Mouse (Mus musculus) forebrain, embryonic 10.5 days (tissue): Measurements from ENCODE around the gene Snhg11. TPM values are rescaled to one million over a fixed set of nuclear protein-coding genes. Genes with fewer than 3 reads are reported as not detected.

Experiments used
- DNase-seq: peaks from one replicate; pipeline ENCODE4 v3.0.0-alpha.2; 2017; ENCODE audit warnings: low spot score; ENCODE audit errors: extremely low spot score
- H3K27ac ChIP-seq: fragments of 300-500 bp; sonication (generic); 2 replicates; pipeline ENCODE4 v1.5.1; 2016; ENCODE audit warnings: mild to moderate bottlenecking
- H3K27me3 ChIP-seq: fragments of 300-500 bp; sonication (generic); 2 replicates; pipeline ENCODE4 v1.6.1; 2016; ENCODE audit warnings: mild to moderate bottlenecking; ENCODE audit not compliant: poor library complexity, severe bottlenecking
- H3K36me3 ChIP-seq: fragments of 300-500 bp; sonication (generic); replicated peaks from 2 replicates; pipeline ENCODE4 v1.6.1; 2016; ENCODE audit warnings: mild to moderate bottlenecking, moderate library complexity
- H3K4me1 ChIP-seq: fragments of 300-500 bp; sonication (generic); 2 replicates; pipeline ENCODE4 v1.6.1; 2016
- H3K4me3 ChIP-seq: fragments of 300-500 bp; sonication (generic); 2 replicates; pipeline ENCODE4 v1.5.1; 2016; ENCODE audit warnings: mild to moderate bottlenecking, moderate library complexity
- H3K9me3 ChIP-seq: fragments of 300-500 bp; sonication (generic); 2 replicates; pipeline ENCODE4 v1.6.1; 2016; ENCODE audit warnings: mild to moderate bottlenecking, moderate library complexity
- WGBS: fragments of 180-500 bp; shearing (Covaris S2); methylation state at CpG from one replicate; pipeline ENCODE4 v1.1.7; 2016; 5-methylcytosine and 5-hydroxymethylcytosine counted together
- polyA plus RNA-seq: library from polyadenylated mRNA; unstranded; fragments of >200 nt; fragmentation: Nextera tagmentation; extraction: Ambion mirVana; gene quantifications from 2 replicates; pipeline ENCODE4 v1.2.1, GENCODE M21; 2016

Snhg11 gene
- polyA plus RNA-seq, 1 experiment from 2014 or later = 16.2 TPM

DNA sequence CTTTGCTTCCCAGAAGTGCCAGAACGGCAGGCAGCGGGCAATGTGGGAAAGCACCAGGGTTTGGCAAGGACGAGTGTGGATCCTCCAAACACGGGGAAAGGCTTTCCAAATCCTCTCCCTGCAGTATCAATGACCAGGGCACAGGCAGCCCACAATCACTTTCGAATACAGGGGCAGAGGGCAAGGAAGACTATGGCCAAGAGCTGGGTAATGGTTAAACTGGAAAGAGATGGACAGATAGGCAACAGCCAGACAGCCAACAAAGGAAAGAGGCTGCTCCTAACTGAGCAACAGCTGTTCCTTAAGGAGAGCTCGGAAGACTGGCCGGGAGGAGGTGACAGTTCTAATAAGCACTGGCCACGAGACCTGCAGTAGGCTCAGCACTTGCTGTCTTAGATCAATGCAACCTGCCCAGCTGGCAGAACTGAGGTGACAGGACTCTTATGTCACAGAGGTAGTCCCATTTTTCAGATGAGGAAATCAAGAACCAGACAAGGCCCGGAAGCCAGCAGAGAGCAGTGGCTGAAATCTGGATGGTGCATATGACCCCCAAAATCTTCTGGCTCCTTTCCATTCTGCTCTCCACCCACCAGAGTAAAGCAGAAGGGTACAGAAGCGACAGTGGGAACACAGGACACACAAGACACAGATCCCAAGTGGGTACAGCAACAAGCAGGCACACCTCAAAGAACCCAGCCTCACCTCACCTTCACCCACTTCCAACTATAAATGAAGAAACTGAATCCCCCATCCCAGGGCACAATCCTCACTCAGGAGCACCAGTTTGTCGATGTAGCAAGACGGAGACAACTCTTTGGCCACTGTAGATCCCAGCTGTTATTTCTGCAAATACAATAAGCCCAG, 15.4 kb upstream of the Snhg11 start:
- Histone ChIP-seq H3K4me3 (peak overlapping the region; percentile 88), H3K4me1 (peaks cover 26% of the 10 kb centered on the region), H3K27me3 (no peaks in the 10 kb centered on the region), H3K9me3 (no peaks in the 10 kb centered on the region), H3K36me3 (peaks cover 56% of the 10 kb centered on the region), H3K27ac (peak overlapping the region; percentile 95)
- DNase-seq = no peak
- 75% methylated on average over 12 of the region's 12 CpGs for WGBS

GRCm38 (mm10) chr2:158360873-158361677, 14.4 kb upstream of the Snhg11 start:
- peak; percentile 90 for DNase-seq
- WGBS = under 1% methylated on average over 41 of the region's 41 CpGs
- no peaks in the 10 kb centered on the region for H3K27me3 ChIP-seq
- H3K36me3 ChIP-seq = peaks cover 45% of the 10 kb centered on the region
- peaks cover 26% of the 10 kb centered on the region for H3K4me1 ChIP-seq
- peak overlapping the region; percentile 95 for H3K27ac ChIP-seq
- H3K9me3 ChIP-seq = no peaks in the 10 kb centered on the region
- peak overlapping the region; percentile 88 for H3K4me3 ChIP-seq

- WGBS = 36% methylated on average over 8 of the region's 8 CpGs
- Histone ChIP-seq H3K36me3 (peaks cover 38% of the 10 kb centered on the region), H3K4me3 (peak overlapping the region; percentile 88), H3K4me1 (peaks cover 26% of the 10 kb centered on the region), H3K27ac (peak overlapping the region; percentile 95), H3K27me3 (no peaks in the 10 kb centered on the region), H3K9me3 (no peaks in the 10 kb centered on the region)
- DNase-seq = no peak
Observed at GRCm38 (mm10) chr2:158361678-158362320, 13.6 kb upstream of the Snhg11 start.

GRCm38 (mm10) chr2:158364175-158364574, 11.3 kb upstream of the Snhg11 start:
- no peak overlapping the region for H3K4me3 ChIP-seq
- WGBS = 89% methylated on average over 4 of the region's 4 CpGs
- H3K9me3 ChIP-seq = no peaks in the 10 kb centered on the region
- H3K4me1 ChIP-seq = peaks cover 15% of the 10 kb centered on the region
- H3K36me3 ChIP-seq = peaks cover 14% of the 10 kb centered on the region
- no peak overlapping the region for H3K27ac ChIP-seq
- no peaks in the 10 kb centered on the region for H3K27me3 ChIP-seq
- no peak for DNase-seq

DNA sequence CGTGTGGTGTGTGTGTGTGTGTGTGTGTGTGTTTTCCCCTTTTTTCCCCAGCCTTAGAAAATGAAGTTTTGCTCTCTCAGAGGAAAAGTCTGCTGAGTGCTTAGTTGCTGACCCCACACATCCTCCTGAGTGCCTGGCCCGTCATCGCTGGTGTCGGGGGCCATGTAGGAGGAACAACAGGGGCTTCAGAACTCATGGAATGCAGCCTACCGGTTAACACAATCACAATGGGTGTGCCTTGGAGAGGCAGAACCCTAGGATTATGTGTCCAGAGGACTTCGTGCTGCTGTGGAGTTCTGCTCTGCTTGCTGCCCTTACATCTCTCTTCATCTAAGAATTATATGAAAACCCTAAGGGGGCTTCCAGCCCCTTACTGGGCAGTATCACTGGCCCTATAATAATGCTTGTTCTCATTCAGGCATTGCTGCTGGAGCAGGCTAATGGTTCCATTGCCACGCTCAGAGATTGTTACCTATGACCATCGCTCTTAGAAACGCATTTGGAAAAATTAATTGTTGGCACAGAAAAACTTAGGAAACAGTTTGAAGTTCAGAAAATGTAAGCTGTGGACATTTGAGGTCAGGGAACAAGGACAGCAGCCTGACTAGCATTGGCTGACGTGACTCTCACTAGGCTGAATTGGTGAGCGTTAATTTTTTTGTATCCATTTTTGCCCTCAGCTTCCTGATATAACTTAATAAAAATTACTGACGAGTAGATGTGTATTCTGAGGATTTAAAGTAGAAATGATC, 10.2 kb upstream of the Snhg11 start:
- WGBS = 73% methylated on average over 12 of the region's 12 CpGs
- Histone ChIP-seq H3K9me3 (no peaks in the 10 kb centered on the region), H3K27ac (no peak overlapping the region), H3K36me3 (peaks cover 3% of the 10 kb centered on the region), H3K27me3 (no peaks in the 10 kb centered on the region), H3K4me1 (peaks cover 11% of the 10 kb centered on the region), H3K4me3 (no peak overlapping the region)
- no peak for DNase-seq

DNA sequence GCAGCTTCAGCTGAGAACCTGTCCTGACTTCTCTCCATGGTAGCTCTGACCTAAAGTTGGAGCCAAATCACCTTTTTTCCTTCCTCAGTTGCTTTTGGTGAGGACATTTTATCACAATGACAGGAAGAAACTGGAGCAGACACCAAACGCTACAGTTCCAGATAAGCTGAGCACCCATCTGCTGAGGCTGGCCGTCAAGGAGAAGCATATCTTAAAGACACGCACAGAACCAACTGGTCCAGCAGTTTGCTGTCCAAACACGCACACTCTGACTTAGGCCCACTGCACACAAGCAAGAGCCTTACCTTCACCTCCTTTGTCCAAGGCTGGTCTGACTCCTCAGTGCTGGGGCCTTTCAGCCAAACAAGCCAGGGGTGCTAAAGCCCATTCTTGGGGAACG, 7.8 kb upstream of the Snhg11 start:
- 90% methylated on average over 5 of the region's 5 CpGs for WGBS
- peaks cover 9% of the 10 kb centered on the region; the same call in 1 of the 2 replicates for H3K4me1 ChIP-seq

GRCm38 (mm10) chr2:158368313-158368712, 7.1 kb upstream of the Snhg11 start:
- no peaks in the 10 kb centered on the region for H3K36me3 ChIP-seq
- H3K27ac ChIP-seq = no peak overlapping the region
- DNase-seq = no peak
- 95% methylated on average over 8 of the region's 8 CpGs for WGBS
- H3K4me1 ChIP-seq = peaks cover 9% of the 10 kb centered on the region; the same call in 1 of the 2 replicates
- H3K9me3 ChIP-seq = no peaks in the 10 kb centered on the region
- H3K4me3 ChIP-seq = no peak overlapping the region
- H3K27me3 ChIP-seq = peaks cover 5% of the 10 kb centered on the region

More for the DNA sequence above, 7.8 kb upstream of the Snhg11 start:
- Histone ChIP-seq H3K27me3 (no peaks in the 10 kb centered on the region), H3K36me3 (no peaks in the 10 kb centered on the region), H3K9me3 (no peaks in the 10 kb centered on the region), H3K4me3 (no peak overlapping the region), H3K27ac (no peak overlapping the region)
- no peak for DNase-seq

DNA sequence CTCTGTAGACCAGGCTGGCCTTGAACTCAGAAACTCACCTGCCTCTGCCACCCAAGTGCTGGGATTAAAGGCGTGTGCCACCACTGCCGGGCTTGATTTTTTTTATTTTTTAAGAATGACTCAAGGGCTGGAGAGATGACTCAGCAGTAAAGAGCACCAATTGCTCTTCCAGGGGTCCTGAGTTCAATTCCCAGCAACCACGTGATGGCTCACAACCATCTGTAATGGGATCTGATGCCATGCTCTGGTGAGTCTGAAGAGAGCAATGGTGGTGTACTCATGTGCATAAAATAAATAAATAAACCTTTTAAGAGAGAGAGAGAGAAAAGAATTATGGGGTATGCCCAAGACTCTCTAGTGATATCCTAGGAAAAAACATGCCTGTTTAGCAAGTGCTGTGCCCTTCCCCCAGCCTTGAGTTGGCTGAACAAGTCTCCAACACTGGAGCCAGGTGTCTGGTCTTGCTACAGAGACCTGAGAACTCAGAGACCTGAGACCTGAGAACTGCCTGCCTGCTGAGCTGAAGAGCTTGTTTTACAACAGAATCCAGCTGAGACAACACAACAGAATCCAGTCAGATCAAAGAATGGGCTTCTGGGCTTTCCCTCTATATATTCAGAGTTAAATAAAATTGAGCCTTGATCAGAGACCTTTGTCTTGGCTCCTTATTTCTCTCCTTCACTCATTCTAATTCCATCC, 5.8 kb upstream of the Snhg11 start:
- H3K27ac ChIP-seq = no peak overlapping the region
- no peak for DNase-seq
- 83% methylated on average over 3 of the region's 3 CpGs for WGBS
- peaks cover 10% of the 10 kb centered on the region for H3K4me1 ChIP-seq
- H3K36me3 ChIP-seq = no peaks in the 10 kb centered on the region
- peaks cover 18% of the 10 kb centered on the region for H3K27me3 ChIP-seq
- H3K9me3 ChIP-seq = no peaks in the 10 kb centered on the region
- H3K4me3 ChIP-seq = no peak overlapping the region

- no peaks in the 10 kb centered on the region for H3K9me3 ChIP-seq
- H3K27ac ChIP-seq = 0 out of 2 replicates have a peak overlapping the region, but pooled peaks have one; percentile 22
- H3K4me1 ChIP-seq = peaks cover 15% of the 10 kb centered on the region
- DNase-seq = no peak
- no peak overlapping the region for H3K4me3 ChIP-seq
- H3K27me3 ChIP-seq = peaks cover 24% of the 10 kb centered on the region
- WGBS = 8% methylated on average over 5 of the region's 5 CpGs
- no peaks in the 10 kb centered on the region for H3K36me3 ChIP-seq
Observed at GRCm38 (mm10) chr2:158370173-158370550, 5.3 kb upstream of the Snhg11 start.

GRCm38 (mm10) chr2:158373061-158373460, 2.4 kb upstream of the Snhg11 start:
- WGBS = 89% methylated on average over 5 of the region's 5 CpGs
- H3K4me1 ChIP-seq = peaks cover 28% of the 10 kb centered on the region
- no peak for DNase-seq
- no peaks in the 10 kb centered on the region for H3K9me3 ChIP-seq
- no peak overlapping the region for H3K27ac ChIP-seq
- H3K36me3 ChIP-seq = no peaks in the 10 kb centered on the region
- H3K4me3 ChIP-seq = no peak overlapping the region
- H3K27me3 ChIP-seq = peaks cover 43% of the 10 kb centered on the region

DNA sequence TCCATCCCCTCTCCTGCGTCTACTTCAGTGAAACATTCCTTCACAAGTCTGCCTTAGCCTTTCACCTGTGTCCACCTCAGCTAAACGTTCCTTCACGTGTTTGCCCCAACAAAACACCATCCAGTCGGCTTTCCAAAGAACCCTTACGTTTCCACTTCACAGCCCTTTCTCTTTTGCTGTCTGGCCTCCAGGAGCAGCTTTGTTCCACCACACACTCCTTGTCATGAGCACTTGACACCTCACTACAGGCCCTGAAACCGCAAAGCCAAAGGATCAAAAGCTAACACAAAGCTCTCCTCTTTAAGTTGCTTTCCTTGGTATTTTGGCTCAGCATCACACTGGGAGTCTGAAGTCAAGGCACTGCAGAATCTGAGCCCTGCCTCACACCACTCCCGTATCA, 1.9 kb upstream of the Snhg11 start:
- Histone ChIP-seq H3K27ac (no peak overlapping the region), H3K9me3 (no peaks in the 10 kb centered on the region), H3K4me1 (peaks cover 28% of the 10 kb centered on the region), H3K36me3 (no peaks in the 10 kb centered on the region), H3K27me3 (peaks cover 43% of the 10 kb centered on the region), H3K4me3 (no peak overlapping the region)
- DNase-seq = no peak
- 73% methylated on average over 7 of the region's 7 CpGs for WGBS
